Mouse (Mus musculus) lung, postnatal 0 days (tissue): ENCODE measurements around the gene Cct8l1. TPM values are rescaled to one million over a fixed set of nuclear protein-coding genes. Genes with fewer than 3 reads are reported as not detected.

ENCODE experiments used
- ATAC-seq: fragments of 200-750 bp; cut with Nextera tagmentation; 2 replicates; pipeline ENCODE4 v1.8.0; 2017; ENCODE audit warnings: moderate library complexity
- DNase-seq: peaks from one replicate; pipeline ENCODE4 v3.0.0-alpha.2; 2016; ENCODE audit warnings: low spot score
- H3K27ac ChIP-seq: fragments of 300-500 bp; sonication (generic); 2 replicates; pipeline ENCODE4 v1.5.1; 2014; ENCODE audit warnings: antibody characterized with exemption, mild to moderate bottlenecking, low read length, mixed read lengths
- H3K27me3 ChIP-seq: fragments of 300-500 bp; sonication (generic); replicated peaks from 2 replicates; pipeline ENCODE4 v1.6.1; 2014; ENCODE audit warnings: low read length, mixed read lengths; ENCODE audit not compliant: insufficient read depth
- H3K36me3 ChIP-seq: fragments of 300-500 bp; sonication (generic); 2 replicates; pipeline ENCODE4 v1.6.1; 2014; ENCODE audit warnings: low read length, mixed read lengths; ENCODE audit not compliant: insufficient read depth
- H3K4me1 ChIP-seq: fragments of 300-500 bp; sonication (generic); 2 replicates; pipeline ENCODE4 v1.6.1; 2014; ENCODE audit warnings: antibody characterized with exemption, low read depth, low read length, mixed read lengths; ENCODE audit not compliant: insufficient read depth
- H3K4me2 ChIP-seq: fragments of 300-500 bp; sonication (generic); replicated peaks from 2 replicates; pipeline ENCODE4 v1.6.1; 2014; ENCODE audit warnings: low read depth, mild to moderate bottlenecking, low read length, moderate library complexity, mixed read lengths
- H3K4me3 ChIP-seq: fragments of 300-500 bp; sonication (generic); 2 replicates; pipeline ENCODE4 v1.5.1; 2014; ENCODE audit warnings: low read depth, low read length
- H3K9ac ChIP-seq: fragments of 300-500 bp; sonication (generic); replicated peaks from 2 replicates; pipeline ENCODE4 v1.6.1; 2014; ENCODE audit warnings: low read depth, mild to moderate bottlenecking
- H3K9me3 ChIP-seq: fragments of 300-500 bp; sonication (generic); 2 replicates; pipeline ENCODE4 v1.6.1; 2016; ENCODE audit warnings: low read length, mixed read lengths
- CTCF ChIP-seq: IDR thresholded peaks from 2 replicates; pipeline ENCODE4 v1.5.1; 2016; ENCODE audit warnings: antibody characterized with exemption, mild to moderate bottlenecking
- EP300 ChIP-seq: IDR thresholded peaks from 2 replicates; pipeline ENCODE4 v1.6.1; 2016; ENCODE audit warnings: antibody characterized with exemption, mild to moderate bottlenecking, control low read depth
- WGBS: fragments of 180-500 bp; shearing (Covaris S2); extraction: QIAGEN DNeasy Blood & Tissue Kit; methylation state at CpG from one replicate; pipeline ENCODE4 v1.1.7; 2014; 5-methylcytosine and 5-hydroxymethylcytosine counted together
- polyA plus RNA-seq: library from polyadenylated mRNA; unstranded; fragments of >200 nt; fragmentation: Nextera tagmentation; extraction: Ambion mirVana; gene quantifications from 2 replicates; pipeline ENCODE4 v1.2.1, GENCODE M21; 2015

The Cct8l1 gene
- polyA plus RNA-seq, 1 experiment from 2014 or later, result not detected

DNA sequence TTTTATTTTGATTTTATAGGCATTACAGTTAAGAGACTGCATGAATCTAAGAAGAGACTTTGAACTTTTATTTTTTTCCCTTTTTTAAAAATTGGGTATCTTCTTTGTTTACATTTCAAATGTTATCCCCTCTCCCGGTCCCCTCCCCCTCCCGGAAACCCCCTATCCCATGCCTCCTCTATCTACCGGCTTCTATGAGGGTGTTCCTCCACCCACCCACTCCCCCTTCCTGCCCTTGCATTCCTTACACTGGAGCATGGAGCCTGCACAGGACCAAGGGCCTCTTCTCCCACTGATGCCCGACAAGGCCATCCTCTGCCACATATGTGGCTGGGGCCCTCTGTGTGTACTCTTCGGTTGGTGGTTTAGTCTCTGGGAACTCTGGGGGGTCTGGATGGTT lies 40.5 kb downstream of the Cct8l1 start:
- Histone ChIP-seq H3K27ac (no peak overlapping the region), H3K9me3 (no peaks in the 10 kb centered on the region), H3K4me1 (no peaks in the 10 kb centered on the region), H3K27me3 (no peaks in the 10 kb centered on the region), H3K4me3 (no peak overlapping the region), H3K4me2 (no peak overlapping the region), H3K9ac (no peak overlapping the region), H3K36me3 (no peaks in the 10 kb centered on the region)
- TF ChIP-seq CTCF, result no peak
- TF ChIP-seq EP300, result no peak
- no peak for ATAC-seq
- DNase-seq, result no peak
- 67% methylated on average over 5 of the region's 5 CpGs for WGBS

Other genes starting within 250 kb of the Cct8l1 start
- gene Kmt2c, start 17.3 kb upstream of the Cct8l1 start, polyA plus RNA-seq, result 9.5 and 12.1 TPM in 2 replicates
- gene Xrcc2, start 189.8 kb downstream of the Cct8l1 start, polyA plus RNA-seq, result 1.6 and 1.9 TPM in 2 replicates
- gene Actr3b, start 243.9 kb downstream of the Cct8l1 start, polyA plus RNA-seq, result 0.53 and 0.79 TPM in 2 replicates